Mouse (Mus musculus): ENCODE measurements around the gene Mfsd5. TPM values are rescaled to one million over a fixed set of nuclear protein-coding genes. Genes with fewer than 3 reads are reported as not detected.

Mfsd5 gene
- polyA plus RNA-seq, 1 experiment from 2014 or later: 59.8 TPM

- Histone ChIP-seq H3K27ac (ENCODE audit: low read length) (no peak within 1 kb of the TSS), H3K9ac (ENCODE audit: low read depth, low read length) (peak within 1 kb of the TSS; percentile 74), H3K4me1 (ENCODE audit: control insufficient read depth, insufficient read depth, low read length) (peaks cover 9% of the 10 kb centered on the region), H3K27me3 (ENCODE audit: control insufficient read depth, insufficient read depth, low read depth, low read length) (peaks cover 31% of the 10 kb centered on the region), H3K4me2 (ENCODE audit: low read length) (peak within 1 kb of the TSS; percentile 97), H3K36me3 (ENCODE audit: control insufficient read depth, insufficient read depth, low read length) (no peaks in the 10 kb centered on the region), H3K9me3 (replicated peaks; ENCODE audit: control insufficient read depth, low read length, poor library complexity, severe bottlenecking) (no peaks in the 10 kb centered on the region), H3K4me3 (ENCODE audit: low read depth, low read length) (peak within 1 kb of the TSS; percentile 56)
- peak; percentile 69 for ATAC-seq
- under 1% methylated on average over 41 of the region's 46 CpGs for WGBS
Measured at GRCm38 (mm10) chr15:102257202-102258075, 21.8 kb upstream of the Mfsd5 start, which contains the start of gene Rarg. Gene Rarg, minus strand, starts transcription at chr15:102257517.

GRCm38 (mm10) chr15:102258076-102258470 is 21.2 kb upstream of the Mfsd5 start:
- H3K4me3 ChIP-seq (ENCODE audit: low read depth, low read length): no peak overlapping the region
- H3K27ac ChIP-seq (ENCODE audit: low read length): no peak overlapping the region
- no peaks in the 10 kb centered on the region for H3K9me3 ChIP-seq (replicated peaks; ENCODE audit: control insufficient read depth, low read length, poor library complexity, severe bottlenecking)
- 7% methylated on average over 12 of the region's 12 CpGs for WGBS
- H3K4me1 ChIP-seq (ENCODE audit: control insufficient read depth, insufficient read depth, low read length): peaks cover 9% of the 10 kb centered on the region
- peaks cover 28% of the 10 kb centered on the region for H3K27me3 ChIP-seq (ENCODE audit: control insufficient read depth, insufficient read depth, low read depth, low read length)
- H3K4me2 ChIP-seq (ENCODE audit: low read length): peak overlapping the region; percentile 97
- H3K9ac ChIP-seq (ENCODE audit: low read depth, low read length): 0 out of 2 replicates have a peak overlapping the region, but pooled peaks have one; percentile 74
- no peak for ATAC-seq
- no peaks in the 10 kb centered on the region for H3K36me3 ChIP-seq (ENCODE audit: control insufficient read depth, insufficient read depth, low read length)

GRCm38 (mm10) chr15:102258581-102259253 is 20.5 kb upstream of the Mfsd5 start:
- no peak for ATAC-seq
- Histone ChIP-seq H3K9ac (ENCODE audit: low read depth, low read length) (no peak overlapping the region), H3K27me3 (ENCODE audit: control insufficient read depth, insufficient read depth, low read depth, low read length) (peaks cover 28% of the 10 kb centered on the region), H3K27ac (ENCODE audit: low read length) (no peak overlapping the region), H3K36me3 (ENCODE audit: control insufficient read depth, insufficient read depth, low read length) (no peaks in the 10 kb centered on the region), H3K4me3 (ENCODE audit: low read depth, low read length) (no peak overlapping the region), H3K4me2 (ENCODE audit: low read length) (no peak overlapping the region), H3K4me1 (ENCODE audit: control insufficient read depth, insufficient read depth, low read length) (peaks cover 9% of the 10 kb centered on the region), H3K9me3 (replicated peaks; ENCODE audit: control insufficient read depth, low read length, poor library complexity, severe bottlenecking) (no peaks in the 10 kb centered on the region)
- WGBS: 5% methylated on average over 11 of the region's 11 CpGs

- no peak overlapping the region for H3K27ac ChIP-seq (ENCODE audit: low read length)
- ATAC-seq: no peak
- H3K9me3 ChIP-seq (replicated peaks; ENCODE audit: control insufficient read depth, low read length, poor library complexity, severe bottlenecking): no peaks in the 10 kb centered on the region
- peaks cover 14% of the 10 kb centered on the region for H3K27me3 ChIP-seq (ENCODE audit: control insufficient read depth, insufficient read depth, low read depth, low read length)
- H3K9ac ChIP-seq (ENCODE audit: low read depth, low read length): no peak overlapping the region
- no peak overlapping the region for H3K4me2 ChIP-seq (ENCODE audit: low read length)
- H3K4me3 ChIP-seq (ENCODE audit: low read depth, low read length): no peak overlapping the region
- WGBS: 50% methylated on average over 7 of the region's 7 CpGs
- no peaks in the 10 kb centered on the region for H3K36me3 ChIP-seq (ENCODE audit: control insufficient read depth, insufficient read depth, low read length)
- peaks cover under 1% of the 10 kb centered on the region; the same call in 1 of the 2 replicates for H3K4me1 ChIP-seq (ENCODE audit: control insufficient read depth, insufficient read depth, low read length)
Measured at GRCm38 (mm10) chr15:102262582-102262981, 16.7 kb upstream of the Mfsd5 start.

- H3K36me3 ChIP-seq (ENCODE audit: control insufficient read depth, insufficient read depth, low read length): no peaks in the 10 kb centered on the region
- no peak for ATAC-seq
- H3K9me3 ChIP-seq (replicated peaks; ENCODE audit: control insufficient read depth, low read length, poor library complexity, severe bottlenecking): no peaks in the 10 kb centered on the region
- H3K4me1 ChIP-seq (ENCODE audit: control insufficient read depth, insufficient read depth, low read length): no peaks in the 10 kb centered on the region
- H3K4me2 ChIP-seq (ENCODE audit: low read length): no peak overlapping the region
- no peak overlapping the region for H3K4me3 ChIP-seq (ENCODE audit: low read depth, low read length)
- no peak overlapping the region for H3K9ac ChIP-seq (ENCODE audit: low read depth, low read length)
- WGBS: 73% methylated on average over 2 of the region's 2 CpGs
- no peak overlapping the region for H3K27ac ChIP-seq (ENCODE audit: low read length)
- peaks cover 9% of the 10 kb centered on the region for H3K27me3 ChIP-seq (ENCODE audit: control insufficient read depth, insufficient read depth, low read depth, low read length)
Measured at GRCm38 (mm10) chr15:102263037-102263436, 16.2 kb upstream of the Mfsd5 start.

- no peaks in the 10 kb centered on the region for H3K9me3 ChIP-seq (replicated peaks; ENCODE audit: control insufficient read depth, low read length, poor library complexity, severe bottlenecking)
- peaks cover 5% of the 10 kb centered on the region for H3K27me3 ChIP-seq (ENCODE audit: control insufficient read depth, insufficient read depth, low read depth, low read length)
- no peaks in the 10 kb centered on the region for H3K4me1 ChIP-seq (ENCODE audit: control insufficient read depth, insufficient read depth, low read length)
- no peak overlapping the region for H3K9ac ChIP-seq (ENCODE audit: low read depth, low read length)
- H3K27ac ChIP-seq (ENCODE audit: low read length): no peak overlapping the region
- no peak for ATAC-seq
- H3K4me3 ChIP-seq (ENCODE audit: low read depth, low read length): no peak overlapping the region
- H3K4me2 ChIP-seq (ENCODE audit: low read length): no peak overlapping the region
- WGBS: 88% methylated on average over 5 of the region's 5 CpGs
- no peaks in the 10 kb centered on the region for H3K36me3 ChIP-seq (ENCODE audit: control insufficient read depth, insufficient read depth, low read length)
Measured at GRCm38 (mm10) chr15:102265548-102265947, 13.7 kb upstream of the Mfsd5 start.

- H3K27me3 ChIP-seq (ENCODE audit: control insufficient read depth, insufficient read depth, low read depth, low read length): peaks cover 12% of the 10 kb centered on the region
- H3K36me3 ChIP-seq (ENCODE audit: control insufficient read depth, insufficient read depth, low read length): no peaks in the 10 kb centered on the region
- ATAC-seq: no peak
- 0 out of 2 replicates have a peak within 1 kb of the TSS, but pooled peaks have one; percentile 8 for H3K4me3 ChIP-seq (ENCODE audit: low read depth, low read length)
- H3K9ac ChIP-seq (ENCODE audit: low read depth, low read length): no peak within 1 kb of the TSS
- H3K9me3 ChIP-seq (replicated peaks; ENCODE audit: control insufficient read depth, low read length, poor library complexity, severe bottlenecking): no peaks in the 10 kb centered on the region
- 9% methylated on average over 19 of the region's 21 CpGs for WGBS
- peak within 1 kb of the TSS; percentile 17; the same call in 1 of the 2 replicates for H3K4me2 ChIP-seq (ENCODE audit: low read length)
- H3K4me1 ChIP-seq (ENCODE audit: control insufficient read depth, insufficient read depth, low read length): no peaks in the 10 kb centered on the region
- no peak within 1 kb of the TSS for H3K27ac ChIP-seq (ENCODE audit: low read length)
Measured at GRCm38 (mm10) chr15:102270274-102270960, 8.8 kb upstream of the Mfsd5 start, which contains the start of gene Gm9918. Gene Gm9918, plus strand, starts transcription at chr15:102270563.

- H3K4me1 ChIP-seq (ENCODE audit: control insufficient read depth, insufficient read depth, low read length): no peaks in the 10 kb centered on the region
- no peaks in the 10 kb centered on the region for H3K36me3 ChIP-seq (ENCODE audit: control insufficient read depth, insufficient read depth, low read length)
- H3K9ac ChIP-seq (ENCODE audit: low read depth, low read length): no peak overlapping the region
- no peak overlapping the region for H3K27ac ChIP-seq (ENCODE audit: low read length)
- 14% methylated on average over 3 of the region's 3 CpGs for WGBS
- no peak overlapping the region for H3K4me2 ChIP-seq (ENCODE audit: low read length)
- no peaks in the 10 kb centered on the region for H3K9me3 ChIP-seq (replicated peaks; ENCODE audit: control insufficient read depth, low read length, poor library complexity, severe bottlenecking)
- peaks cover 12% of the 10 kb centered on the region for H3K27me3 ChIP-seq (ENCODE audit: control insufficient read depth, insufficient read depth, low read depth, low read length)
- no peak overlapping the region for H3K4me3 ChIP-seq (ENCODE audit: low read depth, low read length)
- no peak for ATAC-seq
Measured at GRCm38 (mm10) chr15:102271441-102271840, 7.8 kb upstream of the Mfsd5 start.
